In genomic region chrX:36112422-36112750, GRCm38 (mm10) we compare ENCODE assay signal across 7 mouse cellular contexts. TPM values are rescaled to one million over a fixed set of nuclear protein-coding genes. Genes with fewer than 3 reads are reported as not detected.
DNase-seq lines count a peak whose midpoint lies in the region; ATAC-seq lines count a peak whose summit lies in the region.

No protein-coding gene starts in this region.

- H3K27ac ChIP-seq in neural tube, embryonic 11.5 days (ENCODE audit: low read depth, low read length) = no peak overlapping the region
- H3K27ac ChIP-seq in forebrain, embryonic 16.5 days (ENCODE audit: low read length) = no peak overlapping the region
- H3K27ac ChIP-seq in limb, embryonic 15.5 days = no peak overlapping the region
- no peak overlapping the region for H3K27ac ChIP-seq in stomach, embryonic 15.5 days

- DNase-seq in neural tube, embryonic 11.5 days (ENCODE audit: low spot score) = peak; percentile 17
- no peak for DNase-seq in neural tube, embryonic 10.5 days (ENCODE audit: extremely low spot score, low spot score)
- no peak for DNase-seq in spleen, postnatal 36 days (ENCODE audit: low spot score in 2 of 2)
- no peak for DNase-seq in embryo, embryonic 10 days (ENCODE audit: low spot score)

- 10% methylated on average over 7 of the region's 9 CpGs for WGBS in neural tube, embryonic 11.5 days
- WGBS in forebrain, embryonic 16.5 days = 21% methylated on average over 9 of the region's 9 CpGs
- 22% methylated on average over 9 of the region's 9 CpGs for WGBS in limb, embryonic 15.5 days
- 12% methylated on average over 9 of the region's 9 CpGs for WGBS in stomach, embryonic 15.5 days

- H3K4me2 ChIP-seq in neural tube, embryonic 11.5 days (ENCODE audit: low read depth) = peak overlapping the region; percentile 72
- peak overlapping the region; percentile 74 for H3K4me2 ChIP-seq in forebrain, embryonic 16.5 days (ENCODE audit: low read length)
- peak overlapping the region; percentile 71 for H3K4me2 ChIP-seq in limb, embryonic 15.5 days
- H3K4me2 ChIP-seq in stomach, embryonic 15.5 days = peak overlapping the region; percentile 66

- no peaks in the 10 kb centered on the region for H3K4me1 ChIP-seq in neural tube, embryonic 11.5 days (ENCODE audit: control insufficient read depth, insufficient read depth, low read length)
- H3K4me1 ChIP-seq in forebrain, embryonic 16.5 days (replicated peaks; ENCODE audit: control insufficient read depth, insufficient read depth, low read length) = peaks cover 5% of the 10 kb centered on the region; the same call in 1 of the 2 replicates
- peaks cover 3% of the 10 kb centered on the region; the same call in 1 of the 2 replicates for H3K4me1 ChIP-seq in limb, embryonic 15.5 days
- no peaks in the 10 kb centered on the region for H3K4me1 ChIP-seq in stomach, embryonic 15.5 days

- H3K36me3 ChIP-seq in neural tube, embryonic 11.5 days (ENCODE audit: control insufficient read depth, insufficient read depth, low read length) = no peaks in the 10 kb centered on the region
- no peaks in the 10 kb centered on the region for H3K36me3 ChIP-seq in forebrain, embryonic 16.5 days (ENCODE audit: control insufficient read depth, insufficient read depth)
- no peaks in the 10 kb centered on the region for H3K36me3 ChIP-seq in limb, embryonic 15.5 days
- H3K36me3 ChIP-seq in stomach, embryonic 15.5 days = no peaks in the 10 kb centered on the region

- peak overlapping the region; percentile 41; the same call in 1 of the 2 replicates for H3K9ac ChIP-seq in neural tube, embryonic 11.5 days (ENCODE audit: low read length)
- H3K9ac ChIP-seq in forebrain, embryonic 16.5 days (replicated peaks; ENCODE audit: low read depth, low read length) = peak overlapping the region; percentile 53; the same call in 1 of the 2 replicates
- peak overlapping the region; percentile 23; the same call in 1 of the 2 replicates for H3K9ac ChIP-seq in limb, embryonic 15.5 days
- H3K9ac ChIP-seq in stomach, embryonic 15.5 days = peak overlapping the region; percentile 37; the same call in 1 of the 2 replicates

- no peaks in the 10 kb centered on the region for H3K9me3 ChIP-seq in neural tube, embryonic 11.5 days (ENCODE audit: control insufficient read depth, low read length)
- no peaks in the 10 kb centered on the region for H3K9me3 ChIP-seq in forebrain, embryonic 16.5 days (ENCODE audit: control insufficient read depth, low read length)
- H3K9me3 ChIP-seq in limb, embryonic 15.5 days = no peaks in the 10 kb centered on the region
- H3K9me3 ChIP-seq in stomach, embryonic 15.5 days = no peaks in the 10 kb centered on the region

- H3K27me3 ChIP-seq in neural tube, embryonic 11.5 days (ENCODE audit: control insufficient read depth, insufficient read depth, low read length) = no peaks in the 10 kb centered on the region
- H3K27me3 ChIP-seq in forebrain, embryonic 16.5 days (replicated peaks; ENCODE audit: control insufficient read depth, insufficient read depth, low read length) = no peaks in the 10 kb centered on the region; the same call in 1 of the 2 replicates
- H3K27me3 ChIP-seq in limb, embryonic 15.5 days = no peaks in the 10 kb centered on the region
- no peaks in the 10 kb centered on the region for H3K27me3 ChIP-seq in stomach, embryonic 15.5 days (replicated peaks)

- peak overlapping the region; percentile 29 for H3K4me3 ChIP-seq in neural tube, embryonic 11.5 days (ENCODE audit: low read depth, low read length)
- peak overlapping the region; percentile 49 for H3K4me3 ChIP-seq in forebrain, embryonic 16.5 days (replicated peaks; ENCODE audit: low read length)
- H3K4me3 ChIP-seq in limb, embryonic 15.5 days = peak overlapping the region; percentile 52
- H3K4me3 ChIP-seq in stomach, embryonic 15.5 days (replicated peaks) = peak overlapping the region; percentile 55

- ATAC-seq in neural tube, embryonic 11.5 days (ENCODE audit: insufficient read depth, low FRiP score, low TSS enrichment) = no peak
- peak; percentile 36; the same call in 1 of the 2 replicates for ATAC-seq in forebrain, embryonic 16.5 days
- no peak for ATAC-seq in limb, embryonic 15.5 days (ENCODE audit: insufficient number of reproducible peaks, low FRiP score, low TSS enrichment, low read depth)
- ATAC-seq in stomach, embryonic 15.5 days (ENCODE audit: insufficient read depth, low FRiP score, low read depth) = no peak; the same call in 1 of the 2 replicates

RNA-seq across cellular contexts. Expression of gene Il13ra1, which starts 0.5 kb away (rescaled TPM):
- 2.8 and 2.9 TPM in 2 replicates for polyA plus RNA-seq in neural tube, embryonic 11.5 days (2014; fragmentation: Nextera tagmentation; extraction: Ambion mirVana)
- 5.9 and 6.5 TPM in 2 replicates for polyA plus RNA-seq in forebrain, embryonic 16.5 days (2015; fragmentation: Nextera tagmentation; extraction: Ambion mirVana)
- polyA plus RNA-seq in limb, embryonic 15.5 days (2015; fragmentation: Nextera tagmentation; extraction: Ambion mirVana) = 17.6 and 19.0 TPM in 2 replicates
- 25.4 and 26.8 TPM in 2 replicates for polyA plus RNA-seq in stomach, embryonic 15.5 days (2015; fragmentation: Nextera tagmentation; extraction: Ambion mirVana)
